Mouse (Mus musculus) heart, embryonic 11.5 days (tissue): ENCODE data around the gene Kdm2a. TPM values are rescaled to one million over a fixed set of nuclear protein-coding genes. Genes with fewer than 3 reads are reported as not detected.
A peak's percentile ranks its signal among the peaks of the same experiment; 100 is the strongest.

ENCODE experiments used
- ATAC-seq: fragments of 200-750 bp; cut with Nextera tagmentation; replicated peaks from 2 replicates; pipeline ENCODE4 v1.8.0; 2017; ENCODE audit warnings: moderate library complexity; ENCODE audit not compliant: insufficient number of reproducible peaks, low FRiP score, low TSS enrichment
- H3K27ac ChIP-seq: fragments of 300-500 bp; sonication (generic); 2 replicates; pipeline ENCODE4 v1.5.1; 2014; ENCODE audit warnings: mild to moderate bottlenecking, low read depth, low read length
- H3K27me3 ChIP-seq: fragments of 300-500 bp; sonication (generic); 2 replicates; pipeline ENCODE4 v1.6.1; 2014; ENCODE audit warnings: mild to moderate bottlenecking, low read length, mixed read lengths; ENCODE audit not compliant: control insufficient read depth, insufficient read depth
- H3K36me3 ChIP-seq: fragments of 300-500 bp; sonication (generic); 2 replicates; pipeline ENCODE4 v1.6.1; 2014; ENCODE audit warnings: mild to moderate bottlenecking, low read length, moderate library complexity, mixed read lengths; ENCODE audit not compliant: control insufficient read depth, insufficient read depth
- H3K4me1 ChIP-seq: fragments of 300-500 bp; sonication (generic); 2 replicates; pipeline ENCODE4 v1.6.1; 2014; ENCODE audit warnings: low read length; ENCODE audit not compliant: control insufficient read depth, insufficient read depth
- H3K4me2 ChIP-seq: fragments of 300-500 bp; sonication (generic); 2 replicates; pipeline ENCODE4 v1.6.1; 2014; ENCODE audit warnings: mild to moderate bottlenecking, moderate library complexity
- H3K4me3 ChIP-seq: fragments of 300-500 bp; sonication (generic); 2 replicates; pipeline ENCODE4 v1.5.1; 2014; ENCODE audit warnings: low read depth, low read length
- H3K9ac ChIP-seq: fragments of 300-500 bp; sonication (generic); 2 replicates; pipeline ENCODE4 v1.6.1; 2014; ENCODE audit warnings: mild to moderate bottlenecking, low read depth, low read length, moderate library complexity
- H3K9me3 ChIP-seq: fragments of 300-500 bp; sonication (generic); replicated peaks from 2 replicates; pipeline ENCODE4 v1.6.1; 2016; ENCODE audit warnings: low read length; ENCODE audit not compliant: control insufficient read depth
- WGBS: fragments of 180-500 bp; shearing (Covaris S2); extraction: QIAGEN DNeasy Blood & Tissue Kit; methylation state at CpG from one replicate; pipeline ENCODE4 v1.1.7; 2014; ENCODE audit not compliant: insufficient replicate concordance; 5-methylcytosine and 5-hydroxymethylcytosine counted together
- polyA plus RNA-seq: library from polyadenylated mRNA; unstranded; fragments of >200 nt; fragmentation: Nextera tagmentation; extraction: Ambion mirVana; gene quantifications from 2 replicates; pipeline ENCODE4 v1.2.1, GENCODE M21; 2014

The Kdm2a gene
- polyA plus RNA-seq, 1 experiment from 2014 or later = 44.9 TPM

DNA sequence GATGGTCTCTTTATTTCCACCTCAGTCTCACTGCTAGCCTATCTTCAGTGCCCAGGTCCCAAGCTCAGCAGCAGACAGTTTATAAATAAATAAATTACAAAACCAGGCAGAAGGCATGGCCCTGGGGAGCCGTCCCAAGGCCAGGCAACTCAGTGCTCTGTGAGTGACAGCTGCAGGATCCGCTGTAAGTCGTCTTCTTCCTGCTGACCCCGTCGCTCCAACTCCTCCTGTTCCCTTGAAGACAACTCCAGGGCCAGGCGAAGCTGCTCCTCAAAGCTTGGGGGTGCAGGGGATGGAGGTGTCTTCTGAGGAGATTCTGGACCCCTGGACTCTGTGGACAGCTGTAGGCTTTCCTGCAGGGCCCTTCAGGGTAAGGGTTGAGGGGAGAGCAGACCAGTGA lies 127.9 kb downstream of the Kdm2a start:
- Histone ChIP-seq H3K27ac (no peak overlapping the region), H3K4me3 (no peak overlapping the region), H3K9ac (no peak overlapping the region), H3K36me3 (no peaks in the 10 kb centered on the region), H3K4me2 (no peak overlapping the region), H3K4me1 (0 out of 2 replicates have a peak, but pooled peaks cover 4% of the 10 kb centered on the region), H3K9me3 (no peaks in the 10 kb centered on the region), H3K27me3 (peaks cover 38% of the 10 kb centered on the region)
- 52% methylated on average over 6 of the region's 6 CpGs for WGBS
- no peak for ATAC-seq

GRCm38 (mm10) chr19:4268566-4269361 lies 129.3 kb downstream of the Kdm2a start, which contains the start of gene Ssh3:
Gene Ssh3 (minus strand): TSS chr19:4269180.
- Histone ChIP-seq H3K36me3 (no peaks in the 10 kb centered on the region), H3K4me3 (peak within 1 kb of the TSS; percentile 56), H3K9me3 (no peaks in the 10 kb centered on the region), H3K27me3 (peaks cover 43% of the 10 kb centered on the region), H3K4me2 (peak within 1 kb of the TSS; percentile 87), H3K27ac (no peak within 1 kb of the TSS), H3K9ac (peak within 1 kb of the TSS; percentile 66), H3K4me1 (0 out of 2 replicates have a peak, but pooled peaks cover 4% of the 10 kb centered on the region)
- peak; percentile 71 for ATAC-seq
- WGBS = 6% methylated on average over 46 of the region's 46 CpGs

- Histone ChIP-seq H3K27ac (no peak overlapping the region), H3K27me3 (peaks cover 43% of the 10 kb centered on the region)
These were observed 132.1 kb downstream of the Kdm2a start for GRCm38 (mm10) chr19:4265956-4266355.

More at GRCm38 (mm10) chr19:4265956-4266355, 132.1 kb downstream of the Kdm2a start:
- Histone ChIP-seq H3K4me1 (0 out of 2 replicates have a peak, but pooled peaks cover 4% of the 10 kb centered on the region), H3K4me2 (no peak overlapping the region), H3K36me3 (no peaks in the 10 kb centered on the region), H3K9me3 (no peaks in the 10 kb centered on the region), H3K4me3 (no peak overlapping the region), H3K9ac (no peak overlapping the region)
- WGBS = 54% methylated on average over 4 of the region's 4 CpGs
- no peak for ATAC-seq

Other genes starting within 250 kb of the Kdm2a start
- gene Coro1b, start 249.7 kb downstream of the Kdm2a start, polyA plus RNA-seq = 109 and 113 TPM in 2 replicates
- 1.3 and 1.7 TPM in 2 replicates for gene Ptprcap, start 244.7 kb downstream of the Kdm2a start, polyA plus RNA-seq
- 34.3 and 38.1 TPM in 2 replicates for gene Rps6kb2, start 234.9 kb downstream of the Kdm2a start, polyA plus RNA-seq
- gene Carns1, start 222.8 kb downstream of the Kdm2a start, polyA plus RNA-seq = 2.1 and 2.8 TPM in 2 replicates
- 1.0 and 1.3 TPM in 2 replicates for gene Tbc1d10c, start 207.0 kb downstream of the Kdm2a start, polyA plus RNA-seq
- gene Ppp1ca, start 206.2 kb downstream of the Kdm2a start, polyA plus RNA-seq = 749 and 760 TPM in 2 replicates
- gene Rad9a, start 196.6 kb downstream of the Kdm2a start, polyA plus RNA-seq = 20.6 and 24.1 TPM in 2 replicates
- gene Clcf1, start 184.0 kb downstream of the Kdm2a start, polyA plus RNA-seq = 1.2 and 2.5 TPM in 2 replicates
- gene AC109138.7, start 183.9 kb downstream of the Kdm2a start, polyA plus RNA-seq = not detected in 2 replicates
- 17.4 and 19.5 TPM in 2 replicates for gene Pold4, start 166.4 kb downstream of the Kdm2a start, polyA plus RNA-seq
- 3.1 and 3.6 TPM in 2 replicates for gene Ssh3, start 129.1 kb downstream of the Kdm2a start, polyA plus RNA-seq
- 2.1 and 2.2 TPM in 2 replicates for gene Ankrd13d, start 115.1 kb downstream of the Kdm2a start, polyA plus RNA-seq
- 12.0 and 14.2 TPM in 2 replicates for gene Grk2, start 92.1 kb downstream of the Kdm2a start, polyA plus RNA-seq
- 28.5 and 31.1 TPM in 2 replicates for gene Rhod, start 41.1 kb upstream of the Kdm2a start, polyA plus RNA-seq
- 0.72 and 1.3 TPM in 2 replicates for gene Syt12, start 79.2 kb upstream of the Kdm2a start, polyA plus RNA-seq
- gene 2010003K11Rik, start 100.3 kb upstream of the Kdm2a start, polyA plus RNA-seq = not detected in 2 replicates
- 12.8 and 13.9 TPM in 2 replicates for gene Pcx, start 112.2 kb upstream of the Kdm2a start, polyA plus RNA-seq
- gene Lrfn4, start 217.4 kb upstream of the Kdm2a start, polyA plus RNA-seq = 4.7 TPM in 2 replicates
- 39.0 and 39.9 TPM in 2 replicates for gene Rce1, start 227.4 kb upstream of the Kdm2a start, polyA plus RNA-seq